Mouse (Mus musculus) CH12.LX (cell line): ENCODE results near the gene Tbx3. TPM values are rescaled to one million over a fixed set of nuclear protein-coding genes. Genes with fewer than 3 reads are reported as not detected.

ENCODE experiments used
- DNase-seq: peaks from one replicate; pipeline ENCODE4 v3.0.0-alpha.2; 2013; ENCODE audit errors: extremely low read depth
- H3K27ac ChIP-seq: 2 replicates; pipeline ENCODE4 v1.5.1; 2012; ENCODE audit warnings: low read depth, mild to moderate bottlenecking, control low read depth, moderate library complexity; ENCODE audit not compliant: insufficient read depth
- H3K27me3 ChIP-seq: replicated peaks from 2 replicates; pipeline ENCODE3; 2012; ENCODE audit warnings: inconsistent platforms
- H3K36me3 ChIP-seq, 2 experiments: replicated peaks in 1 of 2; 2 replicates each; pipeline versions ENCODE3 to v1.6.1; 2012; ENCODE audit warnings: inconsistent platforms in 1 of 2, low read length in 1 of 2, mild to moderate bottlenecking in 1 of 2, mixed read lengths in 1 of 2, moderate library complexity in 1 of 2; ENCODE audit not compliant: control insufficient read depth in 1 of 2, insufficient read depth in 1 of 2
- H3K4me1 ChIP-seq, 2 experiments: 2 replicates each; pipeline ENCODE4 v1.6.1; 2012; ENCODE audit warnings: inconsistent platforms in 1 of 2, moderate library complexity in 1 of 2; ENCODE audit not compliant: insufficient read depth in 2 of 2, control insufficient read depth in 1 of 2
- H3K4me2 ChIP-seq: 2 replicates; pipeline ENCODE4 v1.6.1; 2012; ENCODE audit warnings: low read depth, mild to moderate bottlenecking, control low read depth; ENCODE audit not compliant: poor library complexity, insufficient read depth, severe bottlenecking
- H3K4me3 ChIP-seq, 3 experiments: fragments of 150-350 bp in 1 of 3; sonication (generic) in 1 of 3; replicated peaks in 1 of 3; 2 replicates each; pipeline versions ENCODE3 to v1.5.1; 2011 to 2012; ENCODE audit warnings: low read depth in 2 of 3, low read length in 2 of 3, mild to moderate bottlenecking in 2 of 3, moderate library complexity in 2 of 3, control low read depth in 1 of 3, improper control_type of control experiment in 1 of 3, inconsistent platforms in 1 of 3, mixed read lengths in 1 of 3; ENCODE audit not compliant: poor library complexity in 1 of 3
- H3K79me2 ChIP-seq: replicated peaks from 2 replicates; pipeline ENCODE4 v1.6.1; 2012; ENCODE audit warnings: mild to moderate bottlenecking, moderate library complexity; ENCODE audit not compliant: control insufficient read depth, poor library complexity, insufficient read depth, severe bottlenecking; ENCODE audit errors: extremely low read depth
- H3K9ac ChIP-seq: 2 replicates; pipeline ENCODE4 v1.6.1; 2012; ENCODE audit warnings: low read depth, mild to moderate bottlenecking, control low read depth, moderate library complexity; ENCODE audit not compliant: insufficient read depth
- H3K9me3 ChIP-seq: replicated peaks from 2 replicates; pipeline ENCODE3; 2012; ENCODE audit warnings: low read length, inconsistent platforms, mixed read lengths
- BHLHE40 ChIP-seq: IDR thresholded peaks from 2 replicates; pipeline ENCODE4 v1.6.1; 2011; ENCODE audit warnings: mild to moderate bottlenecking, low read depth, low read length, improper control_type of control experiment
- CTCF ChIP-seq, 2 experiments: IDR thresholded peaks in 1 of 2; conservative IDR thresholded peaks in 1 of 2; 2 replicates each; pipeline ENCODE4 v1.5.1; 2011 to 2012; ENCODE audit warnings: low read depth in 2 of 2, low read length in 2 of 2, improper control_type of control experiment in 1 of 2, inconsistent platforms in 1 of 2, mild to moderate bottlenecking in 1 of 2, moderate library complexity in 1 of 2
- E2F4 ChIP-seq: IDR thresholded peaks from 2 replicates; pipeline ENCODE4 v1.6.1; 2011; ENCODE audit warnings: low read depth, low read length, improper control_type of control experiment; ENCODE audit not compliant: insufficient replicate concordance
- GABPA ChIP-seq: IDR thresholded peaks from 2 replicates; pipeline ENCODE4 v1.6.1; 2012; ENCODE audit warnings: low read depth, low read length, improper control_type of control experiment, inconsistent platforms; ENCODE audit not compliant: insufficient replicate concordance
- HCFC1 ChIP-seq: IDR thresholded peaks from 2 replicates; pipeline ENCODE4 v1.6.1; 2012; ENCODE audit warnings: low read depth, mild to moderate bottlenecking, inconsistent platforms, low read length, improper control_type of control experiment
- IRF4 ChIP-seq: IDR thresholded peaks from 2 replicates; pipeline ENCODE4 v1.6.1; 2014; ENCODE audit warnings: low read depth, mild to moderate bottlenecking, inconsistent platforms, low read length, improper control_type of control experiment
- JUN ChIP-seq: IDR thresholded peaks from 2 replicates; pipeline ENCODE4 v1.6.1; 2011; ENCODE audit warnings: low read depth, mild to moderate bottlenecking, low read length, improper control_type of control experiment, moderate library complexity; ENCODE audit not compliant: insufficient read depth
- KAT2A ChIP-seq: IDR thresholded peaks from 2 replicates; pipeline ENCODE4 v1.6.1; 2012; ENCODE audit warnings: low read length, improper control_type of control experiment, inconsistent platforms; ENCODE audit not compliant: insufficient replicate concordance
- MAFK ChIP-seq: IDR thresholded peaks from 2 replicates; pipeline ENCODE4 v1.6.1; 2011; ENCODE audit warnings: low read length, improper control_type of control experiment; ENCODE audit not compliant: insufficient replicate concordance
- MAX ChIP-seq: IDR thresholded peaks from 2 replicates; pipeline ENCODE4 v1.6.1; 2011; ENCODE audit warnings: low read length, improper control_type of control experiment
- MEF2A ChIP-seq: IDR thresholded peaks from 2 replicates; pipeline ENCODE4 v1.6.1; 2014; ENCODE audit warnings: low read depth, mild to moderate bottlenecking, inconsistent platforms, low read length, improper control_type of control experiment, borderline replicate concordance
- MYC ChIP-seq: IDR thresholded peaks from 2 replicates; pipeline ENCODE4 v1.6.1; 2011; ENCODE audit warnings: low read depth, mild to moderate bottlenecking, improper control_type of control experiment, low read length
- NRF1 ChIP-seq: IDR thresholded peaks from 2 replicates; pipeline ENCODE4 v1.6.1; 2014; ENCODE audit warnings: low read depth, mild to moderate bottlenecking, inconsistent platforms, low read length, improper control_type of control experiment, moderate library complexity
- POLR2AphosphoS2 ChIP-seq: IDR thresholded peaks from 2 replicates; pipeline ENCODE4 v1.6.1; 2011; ENCODE audit warnings: low read depth, low read length, improper control_type of control experiment
- RCOR1 ChIP-seq: conservative IDR thresholded peaks from 2 replicates; pipeline ENCODE4 v1.6.1; 2012; ENCODE audit warnings: low read depth, mild to moderate bottlenecking, inconsistent platforms, low read length, improper control_type of control experiment
- TBP ChIP-seq: conservative IDR thresholded peaks from 2 replicates; pipeline ENCODE4 v1.6.1; 2011; ENCODE audit warnings: low read depth, low read length, improper control_type of control experiment
- TCF12 ChIP-seq: IDR thresholded peaks from 2 replicates; pipeline ENCODE4 v1.6.1; 2014; ENCODE audit warnings: low read depth, mild to moderate bottlenecking, inconsistent platforms, low read length, improper control_type of control experiment
- USF1 ChIP-seq: IDR thresholded peaks from 2 replicates; pipeline ENCODE4 v1.6.1; 2014; ENCODE audit warnings: low read depth, mild to moderate bottlenecking, inconsistent platforms, low read length, improper control_type of control experiment
- ZC3H11A ChIP-seq: IDR thresholded peaks from 2 replicates; pipeline ENCODE4 v1.6.1; 2012; ENCODE audit warnings: low read depth, mild to moderate bottlenecking, inconsistent platforms, low read length, improper control_type of control experiment
- ZKSCAN1 ChIP-seq: IDR thresholded peaks from 2 replicates; pipeline ENCODE4 v1.6.1; 2012; ENCODE audit warnings: low read depth, inconsistent platforms, low read length, improper control_type of control experiment, borderline replicate concordance
- ZMIZ1 ChIP-seq: IDR thresholded peaks from 2 replicates; pipeline ENCODE4 v1.6.1; 2012; ENCODE audit warnings: low read depth, mild to moderate bottlenecking, inconsistent platforms, low read length, improper control_type of control experiment
- ZNF384 ChIP-seq: IDR thresholded peaks from 2 replicates; pipeline ENCODE4 v1.6.1; 2012; ENCODE audit warnings: low read depth, low read length, improper control_type of control experiment, inconsistent platforms
- dilution Hi-C: fragments of 300-500 bp; cut with MboI; formaldehyde crosslinking; loops from 2 replicates; pipeline ENCODE4 v1.14.3; 2020; ENCODE audit warnings: low sequenced_read_pairs; ENCODE audit not compliant: extremely low pct_unique_long_range_greater_than_20kb, extremely low pct_ligation_motif_present
- in situ Hi-C: fragments of 300-500 bp; cut with MboI; formaldehyde crosslinking; loops from 3 replicates; pipeline ENCODE4 v1.14.3; 2019; ENCODE audit warnings: low sequenced_read_pairs, low pct_ligation_motif_present, low pct_unique_long_range_greater_than_20kb, mixed read lengths
- polyA plus RNA-seq: library from polyadenylated mRNA; unstranded; fragments of >175 nt; gene quantifications from 2 replicates; pipeline ENCODE4 v1.2.1, GENCODE M21; 2012; ENCODE audit warnings: low read depth; ENCODE audit not compliant: insufficient read length
- total RNA-seq, 2 experiments: library from RNA; depleted of rRNA; stranded (reverse); fragments of 300-350 nt in 1 of 2; fragments of >200 nt in 1 of 2; gene quantifications; 2 replicates each; pipeline ENCODE4 v1.2.3; 2012 to 2014

Gene Tbx3
- total and polyA plus RNA-seq, 3 experiments = not detected

DNA sequence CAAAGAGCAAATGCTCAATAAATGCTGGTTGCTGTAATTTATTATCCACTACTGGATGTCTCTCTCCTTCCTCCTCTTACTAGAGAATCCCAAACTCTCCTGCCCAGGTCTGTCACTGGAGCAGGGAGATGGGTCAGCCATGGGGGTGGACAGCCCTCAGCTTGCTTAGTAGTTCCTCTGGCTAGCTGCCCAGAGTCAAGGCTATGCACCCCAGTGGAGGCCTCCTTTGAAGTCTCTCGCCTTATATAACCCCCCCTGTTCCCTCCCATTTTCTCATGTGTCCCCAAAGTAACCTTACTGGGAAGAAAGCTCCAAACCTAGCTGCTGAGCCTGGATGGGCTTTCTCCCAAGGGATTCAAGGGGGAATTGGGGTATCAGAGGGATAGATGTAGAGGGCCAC, 45.9 kb upstream of the Tbx3 start:
- no peak for DNase-seq
- Histone ChIP-seq H3K27ac (no peak overlapping the region), H3K79me2 (no peaks in the 10 kb centered on the region), H3K27me3 (no peaks in the 10 kb centered on the region), H3K9me3 (peaks cover 89% of the 10 kb centered on the region), H3K9ac (no peak overlapping the region), H3K4me3 (no peak overlapping the region), H3K4me1 (no peaks in the 10 kb centered on the region), H3K4me2 (no peak overlapping the region), H3K36me3 (no peaks in the 10 kb centered on the region)
- in situ Hi-C loops = no loop called here
- TF ChIP-seq JUN = no peak
- no peak for TF ChIP-seq NRF1
- TF ChIP-seq MYC = no peak
- no peak for TF ChIP-seq ZNF384
- no peak for TF ChIP-seq BHLHE40
- no peak for TF ChIP-seq E2F4
- no peak for TF ChIP-seq ZMIZ1
- no peak for TF ChIP-seq ZKSCAN1
- TF ChIP-seq USF1 = no peak
- no peak for TF ChIP-seq HCFC1
- TF ChIP-seq RCOR1 = no peak
- no peak for TF ChIP-seq TBP
- no peak for TF ChIP-seq MEF2A
- dilution Hi-C loops = no loop called here

GRCm38 (mm10) chr5:119625603-119626002, 44.9 kb upstream of the Tbx3 start:
- Histone ChIP-seq H3K36me3 (no peaks in the 10 kb centered on the region), H3K27me3 (no peaks in the 10 kb centered on the region)
- in situ Hi-C loops = no loop called here

DNA sequence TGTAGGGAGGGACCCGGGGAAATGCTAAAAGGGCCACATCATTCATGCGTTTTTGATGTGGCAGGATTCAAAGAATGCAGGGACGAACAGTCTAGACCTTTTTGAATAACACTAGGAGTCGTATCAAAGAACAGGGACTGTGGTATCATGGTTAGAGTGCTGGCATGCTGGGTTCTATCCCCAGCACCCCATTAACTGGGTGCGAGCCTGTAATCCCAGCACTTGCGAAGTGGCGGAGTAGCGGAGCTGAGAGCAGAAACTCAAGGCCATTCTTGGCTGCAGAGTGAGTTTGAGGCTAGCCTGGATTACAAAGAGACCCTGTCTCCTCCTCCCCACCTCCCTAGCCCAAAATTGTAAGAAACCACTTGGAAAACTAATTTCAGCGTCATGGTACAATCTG, 44.3 kb upstream of the Tbx3 start:
- H3K9me3 ChIP-seq = peaks cover 88% of the 10 kb centered on the region

More at GRCm38 (mm10) chr5:119625603-119626002, 44.9 kb upstream of the Tbx3 start:
- H3K4me1 ChIP-seq = no peaks in the 10 kb centered on the region
- H3K27ac ChIP-seq = no peak overlapping the region
- DNase-seq = no peak
- TF ChIP-seq MAX = no peak
- no peak for TF ChIP-seq CTCF (conservative IDR thresholded peaks at IDR 0.05 in 1 of 2, IDR thresholded peaks at IDR 0.05 in 1 of 2; ENCODE audit: low read depth in 2 of 2, low read length in 2 of 2)
- TF ChIP-seq ZC3H11A = no peak
- no peak for TF ChIP-seq MAFK
- H3K79me2 ChIP-seq = no peaks in the 10 kb centered on the region
- peaks cover 89% of the 10 kb centered on the region for H3K9me3 ChIP-seq
- no peak overlapping the region for H3K9ac ChIP-seq
- H3K4me2 ChIP-seq = no peak overlapping the region
- H3K4me3 ChIP-seq = no peak overlapping the region
- dilution Hi-C loops = no loop called here

More for the DNA sequence above, 44.3 kb upstream of the Tbx3 start:
- H3K79me2 ChIP-seq = no peaks in the 10 kb centered on the region
- no peak overlapping the region for H3K27ac ChIP-seq
- no peaks in the 10 kb centered on the region for H3K4me1 ChIP-seq
- in situ Hi-C loops (no loop called here), dilution Hi-C loops (no loop called here)
- no peak for TF ChIP-seq TCF12
- no peak for TF ChIP-seq GABPA
- TF ChIP-seq IRF4 = no peak
- TF ChIP-seq E2F4 = no peak
- no peak for TF ChIP-seq POLR2AphosphoS2
- no peak for TF ChIP-seq RCOR1
- TF ChIP-seq MYC = no peak
- no peak for TF ChIP-seq CTCF (conservative IDR thresholded peaks at IDR 0.05 in 1 of 2, IDR thresholded peaks at IDR 0.05 in 1 of 2; ENCODE audit: low read depth in 2 of 2, low read length in 2 of 2)
- no peak for TF ChIP-seq TBP
- no peak for TF ChIP-seq KAT2A
- H3K9ac ChIP-seq = no peak overlapping the region
- no peak overlapping the region for H3K4me3 ChIP-seq
- H3K27me3 ChIP-seq = no peaks in the 10 kb centered on the region
- H3K4me2 ChIP-seq = no peak overlapping the region
- H3K36me3 ChIP-seq = no peaks in the 10 kb centered on the region
- DNase-seq = no peak
